10 mouse cellular contexts compared by ENCODE assay signal in the genomic region with DNA sequence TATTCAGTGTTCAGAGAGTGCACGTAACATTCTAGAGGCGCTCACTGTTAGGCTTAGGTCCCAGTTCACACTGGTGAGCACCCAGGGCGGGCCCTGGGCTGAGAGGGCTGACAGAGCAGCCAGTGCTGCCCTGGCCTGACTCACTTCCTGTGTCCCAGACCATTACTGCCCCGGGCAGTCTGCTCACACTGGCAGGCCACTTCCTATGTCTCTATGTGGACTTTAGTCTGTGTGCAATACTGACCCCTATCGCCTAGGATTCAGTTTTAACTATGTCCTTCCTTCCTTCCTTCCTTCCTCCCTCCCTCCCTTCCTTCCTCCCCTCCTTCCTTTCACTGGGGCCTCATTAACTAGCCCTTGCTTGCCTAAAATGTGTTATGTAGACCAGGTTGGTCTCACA. TPM values are rescaled to one million over a fixed set of nuclear protein-coding genes. Genes with fewer than 3 reads are reported as not detected.
DNase-seq lines count a peak whose midpoint lies in the region; TF ChIP-seq lines count a peak whose summit lies in the region.
"Had no signal": no experiment of that assay in that cellular context is flagged by ENCODE, and none has a peak within 500 bp of the region (broad histone marks: within the 10 kb centered on the region; RNA-seq: fewer than 3 reads in every experiment).

No protein-coding gene starts in this region.

- WGBS in cerebellum, adult 2 months, result 45% methylated on average over 5 of the region's 5 CpGs

- peak in 1 of 2 experiments; percentile 29 for DNase-seq in cerebellum, adult 2 months
- DNase-seq in cerebellum, postnatal 36 days, result no peak
- peak; percentile 82 for DNase-seq in 3134 (ENCODE audit: extremely low read depth, insufficient read length, low spot score)
- peak; percentile 73 for DNase-seq in embryo, embryonic 10.5 days (ENCODE audit: low spot score)
- peak; percentile 47 to 53 for DNase-seq in kidney, adult 8-10 months
- DNase-seq in lung, postnatal 4 days, result peak; percentile 44 to 65
- DNase-seq in spleen, adult 12 weeks (ENCODE audit: low spot score), result no peak
- DNase-seq in urinary bladder, adult 2 months (ENCODE audit: low spot score), result no peak

- no peak overlapping the region for H3K27ac ChIP-seq in cerebellum, adult 2 months (ENCODE audit: insufficient read depth, low read length)
- H3K27ac ChIP-seq: embryonic facial prominence, embryonic 13.5 days; limb, embryonic 12.5 days had no signal

- H3K4me3 ChIP-seq in cerebellum, adult 2 months (replicated peaks; ENCODE audit: insufficient read depth, low read depth, low read length), result no peak overlapping the region
- H3K4me3 ChIP-seq: embryonic facial prominence, embryonic 13.5 days; limb, embryonic 12.5 days had no signal

- no peak for TF ChIP-seq POLR2A in cerebellum, adult 2 months (IDR thresholded peaks at IDR 0.05; ENCODE audit: borderline replicate concordance, insufficient read depth, low read length)

- no peaks in the 10 kb centered on the region for H3K27me3 ChIP-seq in cerebellum, adult 2 months (ENCODE audit: control insufficient read depth, insufficient read depth, low read length)
- H3K27me3 ChIP-seq: embryonic facial prominence, embryonic 13.5 days; limb, embryonic 12.5 days had no signal

- peaks cover 7% of the 10 kb centered on the region; the same call in 1 of the 2 replicates for H3K4me1 ChIP-seq in cerebellum, adult 2 months (ENCODE audit: control insufficient read depth, insufficient read depth, low read length)

- TF ChIP-seq CTCF in cerebellum, adult 2 months (IDR thresholded peaks at IDR 0.05; ENCODE audit: borderline replicate concordance, insufficient read depth, low read depth, low read length), result peak; percentile 24; the same call in 1 of the 2 replicates

RNA-seq across cellular contexts. Expression of a gene that starts 44.8 kb away (rescaled TPM):
- 0.10 and 0.11 TPM in 2 replicates for polyA plus RNA-seq in cerebellum, adult 2 months (2012; rRNA removed)
- polyA plus RNA-seq in urinary bladder, adult 2 months (2012; rRNA removed), result 10.3 and 12.3 TPM in 2 replicates

RNA-seq across cellular contexts. Expression of a gene that starts 50.1 kb away (rescaled TPM):
- polyA plus RNA-seq in cerebellum, adult 2 months (2012; rRNA removed), result 32.5 and 33.5 TPM in 2 replicates
- polyA plus RNA-seq in urinary bladder, adult 2 months (2012; rRNA removed), result 41.1 and 53.0 TPM in 2 replicates

Comparison
In these comparisons a context has a peak if more than half of its experiments do, and no peak if none do; other contexts are left out.
1. DNase-seq: peak in 3134 (single experiment), embryo, embryonic 10.5 days (single experiment), kidney, adult 8-10 months (2 of 2) and lung, postnatal 4 days (2 of 2); none in cerebellum, postnatal 36 days (0 of 2), spleen, adult 12 weeks (single experiment) and urinary bladder, adult 2 months (single experiment).
2. RNA of a gene that starts 44.8 kb away (polyA plus RNA-seq): 10.3 to 12.3 TPM in urinary bladder, adult 2 months; 0.10 to 0.11 TPM in cerebellum, adult 2 months; every median in the first group is over 10 times any median in the second.